Mouse (Mus musculus) liver, embryonic 14.5 days (tissue): ENCODE results near the gene Sdk1.

ENCODE experiments used
- CTCF ChIP-seq: IDR thresholded peaks from 2 replicates; pipeline ENCODE4 v1.5.1; 2016; ENCODE audit warnings: antibody characterized with exemption, low read depth, control low read depth
- EP300 ChIP-seq: IDR thresholded peaks from 2 replicates; pipeline ENCODE4 v1.6.1; 2016; ENCODE audit warnings: antibody characterized with exemption, low read depth

DNA sequence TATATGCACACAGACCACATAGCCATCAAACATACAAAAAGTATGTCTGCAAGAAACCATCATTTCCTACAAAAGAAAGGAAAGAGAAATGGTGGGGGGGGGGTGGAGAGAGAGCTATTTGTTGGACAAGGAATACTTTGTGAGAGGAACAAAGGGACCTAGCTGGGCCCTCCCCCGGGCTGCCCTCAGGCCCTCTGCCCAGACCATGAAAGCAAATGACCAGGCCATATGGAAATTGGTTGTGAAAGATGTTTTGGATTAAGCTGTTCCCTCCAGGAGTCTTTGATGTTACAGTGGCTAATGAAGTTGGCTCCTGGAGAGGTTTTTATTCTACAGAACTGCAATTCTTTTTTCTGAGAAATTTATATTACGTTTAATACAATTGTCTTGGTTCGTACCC is 479.5 kb downstream of the Sdk1 start:
- TF ChIP-seq CTCF (no peak), EP300 (no peak)
